Mouse (Mus musculus): ENCODE data around the gene 1110025L11Rik.
"Not testable (repeated sequence)": the region's sequence is repeated elsewhere in the genome, so short reads cannot be mapped to it uniquely, and the experiment has no call there.

Gene 1110025L11Rik

GRCm38 (mm10) chr16:89063902-89064301 lies at the start of gene 1110025L11Rik:
TSS of gene 1110025L11Rik (minus strand) at chr16:89064002.
- DNase-seq (ENCODE audit: low spot score in 2 of 2) = not testable (repeated sequence)

DNA sequence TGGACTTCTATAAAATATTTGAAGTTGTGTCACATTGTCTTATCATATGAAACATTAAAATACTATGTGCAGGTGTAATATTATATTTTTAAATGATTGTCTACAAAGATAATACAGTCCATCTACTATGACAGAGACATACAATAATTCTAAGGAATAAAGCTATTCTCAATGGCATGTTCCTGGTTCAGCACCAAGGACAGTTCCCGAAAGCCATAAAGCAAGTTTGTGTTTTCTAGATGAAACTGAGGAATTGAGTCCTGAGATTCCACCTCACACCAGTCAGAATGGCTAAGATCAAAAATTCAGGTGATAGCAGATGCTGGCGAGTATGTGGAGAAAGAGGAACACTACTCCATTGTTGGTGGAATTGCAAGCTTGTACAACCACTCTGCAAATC lies 7.2 kb upstream of the 1110025L11Rik start:
- DNase-seq (ENCODE audit: low spot score in 2 of 2) = not testable (repeated sequence)

DNA sequence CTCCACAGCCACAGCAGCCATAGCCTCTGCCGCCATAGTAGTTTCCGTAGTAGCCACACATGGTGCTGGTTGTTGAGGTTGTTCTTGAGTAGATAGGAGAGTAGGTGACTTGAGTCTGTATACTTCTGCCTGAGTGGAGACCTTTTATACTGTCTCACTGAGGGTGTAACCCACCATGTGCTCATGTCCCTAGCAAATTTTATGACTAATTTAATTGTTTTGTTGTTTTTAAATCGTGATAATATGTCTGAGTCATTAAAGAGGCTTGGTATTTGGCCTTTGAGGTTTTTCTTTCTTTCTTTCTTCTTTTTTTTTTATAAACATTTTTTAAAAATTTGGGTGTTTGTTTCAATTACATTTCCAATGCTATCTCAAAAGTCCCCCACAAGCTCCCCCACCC lies 16.0 kb downstream of the 1110025L11Rik start, which contains the start of gene Krtap6-5:
TSS of gene Krtap6-5 (minus strand) at position 101 of the 400 bp plus-strand sequence.
- DNase-seq (ENCODE audit: low spot score in 2 of 2) = no peak

- DNase-seq (ENCODE audit: low spot score in 2 of 2) = not testable (repeated sequence)
These were observed 22.4 kb downstream of the 1110025L11Rik start, which contains the start of gene Gm10228 for GRCm38 (mm10) chr16:89041372-89041771. TSS of gene Gm10228 (minus strand) at chr16:89041472.

GRCm38 (mm10) chr16:89031399-89031798 lies 32.4 kb downstream of the 1110025L11Rik start, which contains the start of gene Krtap6-1:
TSS of gene Krtap6-1 (plus strand) at chr16:89031699.
- not testable (repeated sequence) for DNase-seq (ENCODE audit: low spot score in 2 of 2)

DNA sequence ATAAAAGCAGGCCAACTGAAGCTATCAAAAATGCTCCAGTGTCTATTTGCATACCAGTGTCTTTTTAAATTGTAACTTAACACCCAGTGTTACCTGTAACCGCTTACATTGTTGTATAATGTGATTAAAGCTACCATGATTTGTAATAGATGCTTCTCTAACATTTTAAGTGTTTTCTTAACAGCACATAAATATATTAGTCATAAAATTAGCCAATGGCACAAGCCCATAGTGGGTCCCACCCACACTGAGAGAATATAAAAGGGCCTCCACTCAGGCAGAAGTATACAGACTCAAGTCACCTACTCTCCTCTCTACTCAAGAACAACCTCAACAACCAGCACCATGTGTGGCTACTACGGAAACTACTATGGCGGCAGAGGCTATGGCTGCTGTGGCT lies 48.8 kb downstream of the 1110025L11Rik start, which contains the start of gene Gm10229:
TSS of gene Gm10229 (plus strand) at position 301 of the 400 bp plus-strand sequence.
- not testable (repeated sequence) for DNase-seq (ENCODE audit: low spot score in 2 of 2)

- DNase-seq (ENCODE audit: low spot score in 2 of 2) = no peak
These were observed 49.8 kb downstream of the 1110025L11Rik start for GRCm38 (mm10) chr16:89013973-89014372.
